Mouse (Mus musculus) T-helper 1 cell (primary cell): ENCODE data around the gene Arhgdib.

Experiments used
- in situ Hi-C: fragments of 300-600 bp; cut with MboI, MseI; formaldehyde crosslinking; loops from one replicate; pipeline ENCODE4 v1.15.1; 2025; ENCODE audit warnings: high pct_unique_total_duplicates

The Arhgdib gene

GRCm38 (mm10) chr6:136941051-136942021, at the start of gene Arhgdib:
Gene Arhgdib (minus strand): TSS chr6:136941899.
- in situ Hi-C loops, result loop anchor here (25.0 kb wide), 1 partner anchor 796 kb away; the partner anchor contains the start of gene Strap

- in situ Hi-C loops, result no loop called here
Measured at GRCm38 (mm10) chr6:136990557-136990956, 48.9 kb upstream of the Arhgdib start.

- in situ Hi-C loops, result loop anchor here (10.0 kb wide), 2 partner anchors 145 to 355 kb away; no protein-coding TSS in a partner anchor
Measured at GRCm38 (mm10) chr6:136989824-136990497, 48.3 kb upstream of the Arhgdib start.

- in situ Hi-C loops, result loop anchor here (10.0 kb wide), 2 partner anchors 144 to 354 kb away; no protein-coding TSS in a partner anchor
Measured at GRCm38 (mm10) chr6:136988536-136989060, 46.9 kb upstream of the Arhgdib start.

GRCm38 (mm10) chr6:136986718-136987117, 45.0 kb upstream of the Arhgdib start:
- in situ Hi-C loops, result loop anchor here (10.0 kb wide), 2 partner anchors 142 to 352 kb away; no protein-coding TSS in a partner anchor

GRCm38 (mm10) chr6:136986019-136986418, 44.3 kb upstream of the Arhgdib start:
- in situ Hi-C loops, result loop anchor here (10.0 kb wide), 2 partner anchors 141 to 351 kb away; no protein-coding TSS in a partner anchor

GRCm38 (mm10) chr6:136983201-136983600, 41.5 kb upstream of the Arhgdib start:
- in situ Hi-C loops, result loop anchor here (10.0 kb wide), 2 partner anchors 138 to 348 kb away; no protein-coding TSS in a partner anchor

- in situ Hi-C loops, result loop anchor here (10.0 kb wide), 2 partner anchors 138 to 348 kb away; no protein-coding TSS in a partner anchor
Measured at GRCm38 (mm10) chr6:136982581-136982980, 40.9 kb upstream of the Arhgdib start.

- in situ Hi-C loops, result loop anchor here (10.0 kb wide), 2 partner anchors 136 to 346 kb away; no protein-coding TSS in a partner anchor
Measured at GRCm38 (mm10) chr6:136980331-136980746, 38.6 kb upstream of the Arhgdib start.

GRCm38 (mm10) chr6:136979274-136980082, 37.8 kb upstream of the Arhgdib start:
- in situ Hi-C loops, result loop anchor here (10.0 kb wide), 2 partner anchors 135 to 345 kb away; no protein-coding TSS in a partner anchor

GRCm38 (mm10) chr6:136968877-136969276, 27.2 kb upstream of the Arhgdib start:
- in situ Hi-C loops, result loop anchor here (5.0 kb wide), 1 partner anchor 37 kb away; no protein-coding TSS in a partner anchor

GRCm38 (mm10) chr6:136967466-136967865, 25.8 kb upstream of the Arhgdib start:
- in situ Hi-C loops, result loop anchor here (5.0 kb wide), 1 partner anchor 35 kb away; no protein-coding TSS in a partner anchor

- in situ Hi-C loops, result loop anchor here (5.0 kb wide), 1 partner anchor 34 kb away; no protein-coding TSS in a partner anchor
Measured at GRCm38 (mm10) chr6:136965912-136966311, 24.2 kb upstream of the Arhgdib start.

GRCm38 (mm10) chr6:136964609-136965510, 23.2 kb upstream of the Arhgdib start:
- in situ Hi-C loops, result loop anchor here (5.0 kb wide), 1 partner anchor 33 kb away; no protein-coding TSS in a partner anchor

GRCm38 (mm10) chr6:136962957-136963356, 21.3 kb upstream of the Arhgdib start:
- in situ Hi-C loops, result no loop called here

GRCm38 (mm10) chr6:136959131-136959530, 17.4 kb upstream of the Arhgdib start:
- in situ Hi-C loops, result no loop called here

- in situ Hi-C loops, result no loop called here
Measured at GRCm38 (mm10) chr6:136957062-136957461, 15.4 kb upstream of the Arhgdib start.

GRCm38 (mm10) chr6:136955240-136955639, 13.5 kb upstream of the Arhgdib start:
- in situ Hi-C loops, result no loop called here

- in situ Hi-C loops, result no loop called here
Measured at GRCm38 (mm10) chr6:136954715-136955114, 13.0 kb upstream of the Arhgdib start.
